Mouse (Mus musculus) midbrain, embryonic 15.5 days (tissue): ENCODE results near the gene Tcp10a. TPM values are rescaled to one million over a fixed set of nuclear protein-coding genes. Genes with fewer than 3 reads are reported as not detected.
"Not testable (repeated sequence)": the region's sequence is repeated elsewhere in the genome, so short reads cannot be mapped to it uniquely, and the experiment has no call there.

ENCODE experiments used
- ATAC-seq: fragments of 200-750 bp; cut with Nextera tagmentation; replicated peaks from 2 replicates; pipeline ENCODE4 v1.8.0; 2017; ENCODE audit warnings: moderate TSS enrichment
- H3K27ac ChIP-seq: fragments of 300-500 bp; sonication (generic); 2 replicates; pipeline ENCODE4 v1.5.1; 2015; ENCODE audit warnings: mild to moderate bottlenecking, inconsistent platforms
- H3K27me3 ChIP-seq: fragments of 300-500 bp; sonication (generic); replicated peaks from 2 replicates; pipeline ENCODE4 v1.6.1; 2015; ENCODE audit warnings: inconsistent platforms
- H3K36me3 ChIP-seq: fragments of 300-500 bp; sonication (generic); replicated peaks from 2 replicates; pipeline ENCODE4 v1.6.1; 2015; ENCODE audit warnings: inconsistent platforms
- H3K4me1 ChIP-seq: fragments of 300-500 bp; sonication (generic); 2 replicates; pipeline ENCODE4 v1.6.1; 2015; ENCODE audit warnings: inconsistent platforms
- H3K4me2 ChIP-seq: fragments of 300-500 bp; sonication (generic); 2 replicates; pipeline ENCODE4 v1.6.1; 2015; ENCODE audit warnings: inconsistent platforms, mild to moderate bottlenecking, moderate library complexity
- H3K4me3 ChIP-seq: fragments of 300-500 bp; sonication (generic); 2 replicates; pipeline ENCODE4 v1.5.1; 2015; ENCODE audit warnings: mild to moderate bottlenecking, inconsistent platforms
- H3K9ac ChIP-seq: fragments of 300-500 bp; sonication (generic); 2 replicates; pipeline ENCODE4 v1.6.1; 2015; ENCODE audit warnings: mild to moderate bottlenecking, inconsistent platforms
- H3K9me3 ChIP-seq: fragments of 300-500 bp; sonication (generic); 2 replicates; pipeline ENCODE4 v1.6.1; 2016; ENCODE audit warnings: inconsistent platforms
- WGBS: fragments of 180-500 bp; shearing (Covaris S2); methylation state at CpG from one replicate; pipeline ENCODE4 v1.1.7; 2015; ENCODE audit warnings: mixed read lengths; 5-methylcytosine and 5-hydroxymethylcytosine counted together
- polyA plus RNA-seq: library from polyadenylated mRNA; unstranded; fragments of >200 nt; fragmentation: Nextera tagmentation; extraction: Ambion mirVana; gene quantifications from 2 replicates; pipeline ENCODE4 v1.2.1, GENCODE M21; 2015

The Tcp10a gene
- polyA plus RNA-seq, 1 experiment from 2014 or later, result not detected

DNA sequence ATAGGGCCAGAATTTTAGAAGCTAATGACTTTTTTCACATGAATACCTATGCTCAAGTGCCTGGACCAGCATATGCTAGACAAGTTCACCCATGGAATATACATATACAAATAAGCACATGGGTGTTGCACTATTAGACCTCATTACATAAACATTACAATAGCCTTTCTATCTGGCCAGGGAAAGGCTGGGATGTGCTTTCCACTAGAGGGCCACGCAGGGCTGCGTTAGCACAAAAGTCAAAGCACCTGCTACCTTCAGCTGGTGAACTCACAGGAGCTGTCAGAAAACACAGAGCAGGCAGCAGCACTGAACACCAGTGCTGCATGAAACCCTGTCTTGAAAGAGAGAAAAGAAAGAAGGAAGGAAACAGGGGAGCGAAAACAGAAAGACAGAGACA lies 53.5 kb downstream of the Tcp10a start:
- H3K36me3 ChIP-seq, H3K4me2 ChIP-seq, H3K27me3 ChIP-seq, H3K27ac ChIP-seq, H3K9me3 ChIP-seq, H3K4me3 ChIP-seq, H3K9ac ChIP-seq, H3K4me1 ChIP-seq: not testable (repeated sequence)
- peak; percentile 49; the same call in 1 of the 2 replicates for ATAC-seq
- 25% methylated on average over 3 of the region's 3 CpGs for WGBS

DNA sequence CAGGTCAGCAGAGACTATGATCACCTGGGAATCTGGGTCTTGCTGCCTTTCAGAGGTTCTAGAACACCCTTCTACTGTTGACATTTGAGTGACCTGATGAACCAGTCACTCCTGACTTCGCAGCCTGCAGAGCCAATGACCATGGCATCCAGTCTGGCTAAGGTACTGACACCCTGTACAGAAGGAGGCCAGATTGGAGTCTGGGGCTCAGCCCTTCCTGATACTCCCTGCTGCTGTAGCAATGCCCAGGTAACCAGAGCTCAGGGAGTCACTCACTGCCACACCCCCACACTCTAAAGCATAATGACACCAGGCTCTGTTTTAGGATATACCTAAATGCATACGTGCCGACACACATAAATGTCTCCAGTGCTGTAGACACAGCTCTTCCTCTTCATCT lies 58.3 kb downstream of the Tcp10a start:
- 74% methylated on average over 1 of the region's 3 CpGs for WGBS
- ATAC-seq, result not testable (repeated sequence)

DNA sequence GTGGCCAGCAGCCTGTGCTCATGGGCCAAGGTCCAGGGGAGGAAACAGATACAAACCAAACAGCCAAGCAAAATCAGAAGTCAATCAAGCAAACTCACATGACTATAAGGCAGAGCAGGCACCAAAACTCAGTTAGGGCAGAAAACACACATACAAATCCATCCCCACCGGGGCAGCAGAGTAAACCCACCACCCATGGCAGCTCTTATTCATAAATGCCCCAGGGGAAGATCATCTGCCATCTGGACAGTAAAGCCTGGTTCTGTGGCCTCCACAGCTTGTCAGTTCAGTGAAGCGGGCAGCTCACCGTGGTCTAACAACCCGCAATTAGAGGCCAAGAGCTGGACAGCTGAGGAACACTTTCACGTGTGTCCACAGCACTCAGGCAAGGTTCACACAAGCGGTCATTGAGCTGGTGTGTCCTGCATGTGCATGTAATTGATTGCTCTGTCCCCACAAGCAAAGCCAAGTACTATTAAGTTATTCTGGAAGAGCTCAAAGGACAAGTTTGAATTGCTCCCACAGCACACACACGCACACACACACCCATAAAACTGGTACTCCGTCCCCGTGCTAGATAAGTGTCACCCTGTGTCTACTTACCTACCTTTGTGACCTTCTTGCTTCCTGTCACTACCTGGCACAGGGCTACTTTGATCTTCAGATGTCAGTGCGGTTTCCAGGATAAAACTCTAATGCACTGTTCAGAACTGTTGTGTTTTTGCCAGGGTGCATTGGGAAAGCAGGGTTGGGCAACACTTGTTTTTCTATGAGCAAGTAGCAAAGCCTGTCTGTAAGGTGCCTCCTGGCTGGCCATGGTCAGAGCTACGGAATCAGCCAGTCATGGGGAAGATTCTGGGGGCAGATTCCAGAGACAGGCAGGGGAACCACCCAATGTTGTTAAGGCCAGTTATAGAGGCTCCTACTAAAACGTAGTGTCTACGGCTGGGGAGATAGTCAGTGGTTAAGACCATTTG lies 59.0 kb downstream of the Tcp10a start:
- not testable (repeated sequence) for H3K4me2 ChIP-seq, H3K36me3 ChIP-seq, H3K9ac ChIP-seq

More for the DNA sequence above, 58.3 kb downstream of the Tcp10a start:
- H3K27me3 ChIP-seq, H3K9me3 ChIP-seq, H3K36me3 ChIP-seq, H3K27ac ChIP-seq, H3K4me2 ChIP-seq, H3K4me3 ChIP-seq, H3K9ac ChIP-seq, H3K4me1 ChIP-seq: not testable (repeated sequence)

DNA sequence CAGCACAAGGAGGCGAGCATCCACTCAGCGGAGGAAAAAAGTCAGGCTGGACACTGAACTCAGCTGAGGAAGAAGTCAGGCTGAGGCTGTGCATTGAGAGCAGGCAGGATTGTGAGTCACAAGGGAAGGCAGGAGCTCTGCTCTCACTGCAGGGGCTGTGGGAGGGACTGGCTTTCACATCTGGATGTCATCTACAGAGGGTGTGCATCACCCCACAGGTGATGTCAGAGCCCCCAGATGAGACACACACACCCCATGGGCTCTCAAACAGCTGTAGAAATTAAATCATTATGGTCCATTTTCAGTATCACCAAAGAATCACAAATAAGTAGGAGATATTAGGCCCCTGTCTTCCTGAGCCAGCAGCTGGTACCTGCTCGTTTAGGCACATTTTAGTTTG lies 60.9 kb downstream of the Tcp10a start, which contains the start of gene Unc93a2:
Unc93a2 (minus strand) TSS at position 101 of the 400 bp plus-strand sequence.
- 79% methylated on average over 3 of the region's 3 CpGs for WGBS
- not testable (repeated sequence) for H3K9ac ChIP-seq

More for the DNA sequence above, 59.0 kb downstream of the Tcp10a start:
- H3K27ac ChIP-seq, H3K27me3 ChIP-seq, H3K4me3 ChIP-seq, H3K9me3 ChIP-seq, ATAC-seq, H3K4me1 ChIP-seq: not testable (repeated sequence)
- WGBS, result 83% methylated on average over 12 of the region's 13 CpGs

DNA sequence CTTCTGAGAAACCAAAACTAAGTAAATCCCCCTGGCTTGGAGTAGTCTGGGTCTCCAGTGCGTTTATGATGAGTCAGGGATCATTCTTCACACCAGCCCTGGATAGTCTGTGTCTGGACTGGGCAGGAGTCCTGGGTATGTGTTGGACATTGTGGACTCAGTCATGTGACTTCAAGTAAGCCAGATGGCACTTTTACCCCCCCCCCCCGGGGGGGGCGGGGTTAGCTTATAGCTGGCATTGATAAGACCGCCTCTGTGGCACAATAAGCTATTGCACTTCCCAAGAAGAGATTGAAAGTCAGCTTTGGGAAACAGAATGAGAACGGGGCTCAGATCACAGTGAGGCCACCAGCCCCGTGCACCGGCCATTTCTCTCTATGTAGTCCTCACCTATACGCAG lies 61.6 kb downstream of the Tcp10a start:
- 68% methylated on average over 8 of the region's 8 CpGs for WGBS
- not testable (repeated sequence) for ATAC-seq

More for the DNA sequence above, 60.9 kb downstream of the Tcp10a start, which contains the start of gene Unc93a2:
- H3K4me2 ChIP-seq, H3K9me3 ChIP-seq, H3K4me3 ChIP-seq, H3K27me3 ChIP-seq, H3K27ac ChIP-seq, ATAC-seq, H3K36me3 ChIP-seq, H3K4me1 ChIP-seq: not testable (repeated sequence)

DNA sequence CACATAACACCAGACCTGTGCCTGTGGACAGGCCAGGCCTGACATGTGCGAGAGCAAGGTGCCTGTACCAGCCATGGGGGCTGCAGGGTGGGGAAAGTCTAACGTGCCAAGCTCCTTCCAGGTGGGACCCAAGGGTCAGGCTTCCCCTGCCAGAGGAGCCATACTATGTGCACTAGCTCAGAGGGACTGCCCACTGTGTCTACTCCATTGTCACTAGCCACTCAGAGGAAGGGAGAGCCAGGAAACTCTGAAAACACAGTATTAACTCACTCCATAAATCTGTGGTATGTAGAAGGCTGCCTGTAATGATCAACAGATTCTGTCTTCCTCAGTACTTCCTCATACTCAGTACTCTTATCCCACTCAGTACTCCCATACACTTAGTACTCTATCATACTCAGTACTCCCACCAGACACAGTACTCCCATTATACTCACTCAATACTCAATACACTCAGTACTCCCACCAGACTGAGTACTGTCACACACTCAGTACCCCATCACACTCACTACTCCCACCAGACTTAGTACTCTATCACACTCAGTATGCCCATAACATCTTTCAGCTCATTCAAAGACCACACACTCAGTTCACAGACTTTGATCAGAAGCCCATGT lies 64.0 kb downstream of the Tcp10a start:
- not testable (repeated sequence) for H3K27me3 ChIP-seq, ATAC-seq, H3K36me3 ChIP-seq, H3K27ac ChIP-seq, H3K4me3 ChIP-seq, H3K4me2 ChIP-seq, H3K4me1 ChIP-seq, H3K9ac ChIP-seq, H3K9me3 ChIP-seq
- no CpG with 5 or more reads among the region's 2 CpGs for WGBS

More for the DNA sequence above, 61.6 kb downstream of the Tcp10a start:
- H3K4me1 ChIP-seq, H3K4me2 ChIP-seq, H3K36me3 ChIP-seq, H3K27me3 ChIP-seq, H3K27ac ChIP-seq, H3K9me3 ChIP-seq, H3K4me3 ChIP-seq, H3K9ac ChIP-seq: not testable (repeated sequence)

DNA sequence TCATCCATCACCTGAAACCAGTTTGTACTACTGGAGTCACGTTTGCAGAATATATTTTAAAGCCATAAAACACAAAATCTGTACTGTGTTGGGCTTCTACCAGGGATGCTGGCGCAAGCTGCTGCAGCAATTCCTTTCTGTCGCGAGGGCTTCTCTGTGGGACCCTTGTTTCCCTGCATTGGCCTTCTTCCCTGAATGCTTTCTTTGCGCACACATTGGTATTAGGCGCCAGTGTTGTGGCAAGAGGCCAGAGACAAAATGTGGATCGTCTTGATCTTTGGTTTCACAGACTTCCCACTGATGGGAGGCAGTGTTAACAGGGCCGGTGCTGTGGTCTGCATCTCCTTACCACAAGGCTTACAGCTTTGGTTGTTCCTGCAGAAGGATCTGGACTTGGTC lies 64.5 kb downstream of the Tcp10a start:
- not testable (repeated sequence) for ATAC-seq

DNA sequence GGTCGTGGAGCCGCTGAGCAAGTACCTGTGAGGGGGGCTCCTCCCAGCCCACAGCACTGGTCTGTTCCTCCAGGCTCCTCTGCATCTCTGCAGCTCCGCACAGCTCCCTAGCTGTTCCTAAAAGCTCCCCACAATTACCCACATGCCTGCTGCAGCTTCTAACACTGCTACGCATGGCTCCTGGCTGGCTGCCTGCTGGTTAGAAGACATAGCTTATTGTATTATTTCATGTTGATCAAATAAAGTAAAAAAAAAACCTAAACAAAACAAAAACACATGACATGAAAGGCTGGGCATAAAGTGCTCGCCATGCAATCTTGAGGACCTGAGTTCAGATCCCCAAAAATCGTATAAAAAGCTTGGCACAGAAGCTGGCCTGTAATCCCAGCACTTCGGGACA lies 65.5 kb downstream of the Tcp10a start:
- not testable (repeated sequence) for ATAC-seq
- 67% methylated on average over 7 of the region's 7 CpGs for WGBS

More for the DNA sequence above, 64.5 kb downstream of the Tcp10a start:
- H3K27ac ChIP-seq, H3K4me3 ChIP-seq, H3K27me3 ChIP-seq, H3K4me2 ChIP-seq, H3K9ac ChIP-seq, H3K4me1 ChIP-seq, H3K36me3 ChIP-seq, H3K9me3 ChIP-seq: not testable (repeated sequence)
- 74% methylated on average over 8 of the region's 8 CpGs for WGBS

DNA sequence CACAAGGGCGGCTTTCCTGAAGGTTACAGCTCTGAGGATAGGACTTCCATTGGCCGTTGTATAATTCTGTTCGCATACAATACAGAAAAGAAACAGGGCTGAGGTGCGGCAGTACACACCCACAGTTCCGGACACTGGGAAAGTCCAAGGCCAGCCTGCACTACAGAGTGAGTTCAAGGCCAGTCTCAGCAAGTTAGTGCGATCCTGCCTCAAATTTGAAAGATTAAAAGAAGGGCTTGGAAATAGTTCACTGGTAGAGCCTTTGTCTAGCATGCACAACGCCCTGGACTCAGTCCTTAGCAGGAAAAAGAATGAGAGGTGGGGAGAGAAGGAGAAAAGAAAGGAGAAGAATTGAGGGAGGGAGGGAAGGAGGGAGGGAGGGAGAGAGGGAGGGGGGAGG lies 70.7 kb downstream of the Tcp10a start:
- not testable (repeated sequence) for ATAC-seq, H3K4me3 ChIP-seq, H3K4me2 ChIP-seq, H3K27me3 ChIP-seq, H3K9ac ChIP-seq, H3K9me3 ChIP-seq, H3K27ac ChIP-seq, H3K4me1 ChIP-seq, H3K36me3 ChIP-seq
- 89% methylated on average over 7 of the region's 7 CpGs for WGBS

More for the DNA sequence above, 65.5 kb downstream of the Tcp10a start:
- not testable (repeated sequence) for H3K36me3 ChIP-seq, H3K27me3 ChIP-seq, H3K4me1 ChIP-seq, H3K4me2 ChIP-seq, H3K4me3 ChIP-seq, H3K9me3 ChIP-seq, H3K9ac ChIP-seq, H3K27ac ChIP-seq

Other genes starting within 250 kb of the Tcp10a start
- gene Rps6ka2, start 154.5 kb upstream of the Tcp10a start, polyA plus RNA-seq, result 21.1 and 21.9 TPM in 2 replicates
- gene Ttll2, start 28.1 kb downstream of the Tcp10a start, polyA plus RNA-seq, result 0.13 TPM in 1 of 2 replicates, not detected in the other
- gene Gm49630, start 47.3 kb downstream of the Tcp10a start, polyA plus RNA-seq, result not detected in 2 replicates
- gene Unc93a2, start 60.8 kb downstream of the Tcp10a start, polyA plus RNA-seq, result 0.06 and 0.08 TPM in 2 replicates